Mouse (Mus musculus): Measurements from ENCODE around the gene Atp8a1.
A peak's percentile ranks its signal among the peaks of the same experiment; 100 is the strongest.

Gene Atp8a1

GRCm38 (mm10) chr5:67768708-67769107 lies 78.5 kb downstream of the Atp8a1 start:
- DNase-seq (ENCODE audit: low spot score in 2 of 2): no peak

- no peak for DNase-seq (ENCODE audit: low spot score in 2 of 2)
Observed at GRCm38 (mm10) chr5:67764798-67765197, 82.4 kb downstream of the Atp8a1 start.

- DNase-seq (ENCODE audit: low spot score in 2 of 2): no peak
Observed at GRCm38 (mm10) chr5:67758126-67758525, 89.1 kb downstream of the Atp8a1 start.

GRCm38 (mm10) chr5:67756138-67756537 lies 91.1 kb downstream of the Atp8a1 start:
- DNase-seq (ENCODE audit: low spot score in 2 of 2): no peak

GRCm38 (mm10) chr5:67753057-67753456 lies 94.2 kb downstream of the Atp8a1 start:
- no peak for DNase-seq (ENCODE audit: low spot score in 2 of 2)

GRCm38 (mm10) chr5:67752629-67753028 lies 94.6 kb downstream of the Atp8a1 start:
- DNase-seq (ENCODE audit: low spot score in 2 of 2): no peak

GRCm38 (mm10) chr5:67752007-67752406 lies 95.2 kb downstream of the Atp8a1 start:
- peak in 1 of 2 experiments; percentile 48 for DNase-seq (ENCODE audit: low spot score in 2 of 2)

GRCm38 (mm10) chr5:67739261-67739660 lies 108.0 kb downstream of the Atp8a1 start:
- no peak for DNase-seq (ENCODE audit: low spot score in 2 of 2)

- no peak for DNase-seq (ENCODE audit: low spot score in 2 of 2)
Observed at GRCm38 (mm10) chr5:67738133-67738532, 109.1 kb downstream of the Atp8a1 start.

- DNase-seq (ENCODE audit: low spot score in 2 of 2): no peak
Observed at GRCm38 (mm10) chr5:67735771-67736170, 111.5 kb downstream of the Atp8a1 start.

GRCm38 (mm10) chr5:67733551-67734258 lies 113.5 kb downstream of the Atp8a1 start:
- no peak for DNase-seq (ENCODE audit: low spot score in 2 of 2)

GRCm38 (mm10) chr5:67733150-67733549 lies 114.1 kb downstream of the Atp8a1 start:
- no peak for DNase-seq (ENCODE audit: low spot score in 2 of 2)

GRCm38 (mm10) chr5:67727755-67728154 lies 119.5 kb downstream of the Atp8a1 start:
- DNase-seq (ENCODE audit: low spot score in 2 of 2): no peak

- DNase-seq (ENCODE audit: low spot score in 2 of 2): no peak
Observed at GRCm38 (mm10) chr5:67726810-67727209, 120.4 kb downstream of the Atp8a1 start.

- no peak for DNase-seq (ENCODE audit: low spot score in 2 of 2)
Observed at GRCm38 (mm10) chr5:67701641-67702040, 145.6 kb downstream of the Atp8a1 start.

GRCm38 (mm10) chr5:67699418-67699817 lies 147.8 kb downstream of the Atp8a1 start:
- no peak for DNase-seq (ENCODE audit: low spot score in 2 of 2)

GRCm38 (mm10) chr5:67698176-67698575 lies 149.1 kb downstream of the Atp8a1 start:
- no peak for DNase-seq (ENCODE audit: low spot score in 2 of 2)

GRCm38 (mm10) chr5:67696741-67697596 lies 150.3 kb downstream of the Atp8a1 start:
- DNase-seq (ENCODE audit: low spot score in 2 of 2): no peak

GRCm38 (mm10) chr5:67695055-67695710 lies 152.1 kb downstream of the Atp8a1 start:
- no peak for DNase-seq (ENCODE audit: low spot score in 2 of 2)

GRCm38 (mm10) chr5:67690336-67690735 lies 156.9 kb downstream of the Atp8a1 start:
- no peak for DNase-seq (ENCODE audit: low spot score in 2 of 2)

GRCm38 (mm10) chr5:67688001-67688400 lies 159.2 kb downstream of the Atp8a1 start:
- no peak for DNase-seq (ENCODE audit: low spot score in 2 of 2)

GRCm38 (mm10) chr5:67685906-67686305 lies 161.3 kb downstream of the Atp8a1 start:
- DNase-seq (ENCODE audit: low spot score in 2 of 2): no peak

Data from frontal cortex, postnatal 25 days (tissue).